Mouse (Mus musculus) heart, postnatal 0 days (tissue): Measurements from ENCODE around the gene Abi3.

Experiments
- CTCF ChIP-seq: IDR thresholded peaks from 2 replicates; pipeline ENCODE4 v1.5.1; 2016; ENCODE audit warnings: antibody characterized with exemption, control low read depth, low read depth
- EP300 ChIP-seq: IDR thresholded peaks from 2 replicates; pipeline ENCODE4 v1.6.1; 2016; ENCODE audit warnings: antibody characterized with exemption, low read depth

- no peak for TF ChIP-seq EP300
- TF ChIP-seq CTCF: no peak
Observed at GRCm38 (mm10) chr11:95833631-95834142, 8.6 kb downstream of the Abi3 start.
